Mouse (Mus musculus) frontal cortex, adult 2 months (tissue): ENCODE results near the gene Nol6. TPM values are rescaled to one million over a fixed set of nuclear protein-coding genes. Genes with fewer than 3 reads are reported as not detected.

Source experiments
- DNase-seq, 2 experiments: peaks; one replicate each; pipeline ENCODE4 v3.0.0; 2022; ENCODE audit warnings: low spot score in 1 of 2; ENCODE audit errors: extremely low spot score in 1 of 2
- polyA plus RNA-seq: library from polyadenylated mRNA; depleted of rRNA; stranded (reverse); fragments of >200 nt; gene quantifications from 2 replicates; pipeline ENCODE4 v1.2.3, GENCODE M21; 2012

The Nol6 gene
- polyA plus RNA-seq, 1 experiment: 67.0 TPM

DNA sequence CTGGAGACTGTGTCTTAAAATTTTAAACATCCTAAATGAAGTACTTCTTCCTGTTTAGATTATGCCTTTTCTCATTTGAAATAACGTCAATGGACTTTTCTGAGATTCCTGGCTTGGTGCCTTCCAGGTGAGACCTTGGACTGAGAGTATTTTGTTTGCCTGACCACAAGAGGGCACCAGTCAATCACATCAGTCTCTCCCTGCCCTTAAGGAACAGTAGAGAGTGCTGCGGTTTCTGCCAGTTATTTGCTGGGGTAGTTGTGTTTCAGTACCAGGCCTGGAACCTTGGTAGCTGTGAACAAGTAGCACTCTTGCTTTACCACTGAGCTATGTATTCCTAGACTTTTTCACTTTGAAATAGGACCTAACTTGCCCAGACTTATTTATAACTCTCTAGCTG is 5.2 kb upstream of the Nol6 start:
- peak in 1 of 2 experiments; percentile 67 for DNase-seq

GRCm38 (mm10) chr4:41118706-41119292 is 5.5 kb downstream of the Nol6 start:
- DNase-seq: peak in 1 of 2 experiments; percentile 74

GRCm38 (mm10) chr4:41116817-41117216 is 7.4 kb downstream of the Nol6 start:
- no peak for DNase-seq

GRCm38 (mm10) chr4:41115793-41116192 is 8.5 kb downstream of the Nol6 start:
- no peak for DNase-seq

GRCm38 (mm10) chr4:41115074-41115473 is 9.2 kb downstream of the Nol6 start:
- no peak for DNase-seq

DNA sequence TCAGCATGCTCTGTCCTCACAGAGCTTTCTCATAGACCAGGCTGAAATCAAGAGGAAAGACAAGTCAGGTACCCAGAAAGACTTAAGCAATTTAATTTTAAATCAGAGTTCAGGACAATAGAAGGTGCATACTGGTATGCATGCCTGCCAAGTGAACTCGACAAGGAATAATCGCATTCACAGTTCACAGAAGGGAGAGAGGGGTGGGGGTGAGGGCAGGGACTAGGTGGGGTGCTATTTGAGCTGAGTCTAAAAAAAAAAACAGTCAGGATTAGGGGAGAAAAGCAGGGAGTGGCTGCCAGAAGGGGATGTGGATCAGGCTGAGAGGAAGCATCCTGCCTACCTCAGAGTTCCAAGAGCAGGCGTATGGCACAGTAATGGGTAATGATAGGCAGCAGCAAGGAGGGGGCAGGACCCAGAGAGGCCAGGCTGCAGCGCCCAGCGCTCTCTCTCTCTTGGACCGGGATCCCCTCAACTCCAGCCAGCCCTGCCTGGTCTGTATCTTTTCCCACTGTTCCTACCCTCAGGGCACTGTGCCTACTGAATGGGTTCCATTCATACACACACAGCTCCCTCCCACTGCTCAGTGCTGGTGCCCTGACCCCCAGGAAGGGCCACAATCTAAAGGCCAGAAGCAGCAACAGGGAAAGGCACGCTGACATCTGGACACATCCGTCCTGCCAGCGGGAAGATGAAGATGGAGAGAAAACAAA is 9.7 kb downstream of the Nol6 start:
- DNase-seq: no peak

GRCm38 (mm10) chr4:41108717-41109425 is 15.4 kb downstream of the Nol6 start:
- DNase-seq: no peak

- no peak for DNase-seq
Measured at GRCm38 (mm10) chr4:41107440-41107839, 16.8 kb downstream of the Nol6 start.

GRCm38 (mm10) chr4:41102901-41103300 is 21.4 kb downstream of the Nol6 start:
- no peak for DNase-seq

- no peak for DNase-seq
Measured at GRCm38 (mm10) chr4:41100986-41101385, 23.3 kb downstream of the Nol6 start.

GRCm38 (mm10) chr4:41098577-41098951 is 25.7 kb downstream of the Nol6 start:
- DNase-seq: no peak

- DNase-seq: no peak
Measured at GRCm38 (mm10) chr4:41097871-41098576, 26.2 kb downstream of the Nol6 start, which contains the start of gene Aqp3. TSS of gene Aqp3 (minus strand) at chr4:41098183.

DNA sequence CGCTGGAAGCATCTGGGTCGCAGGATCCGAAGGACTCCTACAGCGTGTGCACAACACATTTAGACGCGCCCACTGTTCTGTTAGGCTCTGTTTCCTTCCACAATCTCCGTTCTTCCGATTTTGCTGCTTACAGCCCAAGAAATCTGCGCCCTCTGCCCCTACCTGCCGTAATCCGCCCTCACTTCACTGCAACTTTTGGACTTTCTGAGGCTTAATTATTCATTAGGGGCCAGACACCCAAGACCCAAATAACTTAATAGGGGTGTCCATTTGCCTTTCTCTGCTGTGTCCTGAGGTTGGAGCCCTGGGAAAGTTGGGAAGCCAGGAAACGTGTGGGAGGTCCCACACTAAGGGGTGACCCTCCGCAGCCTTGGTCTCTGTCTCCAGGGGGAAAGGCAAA is 26.9 kb downstream of the Nol6 start:
- DNase-seq: no peak

- no peak for DNase-seq
Measured at GRCm38 (mm10) chr4:41096794-41097193, 27.5 kb downstream of the Nol6 start.

DNA sequence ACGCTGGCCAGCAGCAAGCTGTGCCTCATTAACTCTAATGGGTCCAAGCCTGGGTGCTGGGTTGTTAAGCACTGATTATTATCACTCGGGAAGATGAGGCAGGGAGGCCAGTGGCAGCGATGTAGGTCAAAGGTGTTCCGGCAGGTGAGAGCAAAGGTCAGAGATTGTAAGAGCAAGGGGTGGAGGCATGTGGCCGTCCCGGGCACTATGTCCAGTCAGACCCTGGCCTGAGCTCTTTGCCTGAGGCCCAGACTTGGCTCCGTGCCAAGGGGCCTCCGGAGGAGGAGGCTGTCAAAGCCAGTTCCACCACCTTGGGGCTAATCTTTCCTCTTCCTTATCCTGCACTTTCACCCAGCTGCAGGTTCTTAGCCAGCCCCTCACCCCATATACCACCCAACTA is 28.1 kb downstream of the Nol6 start:
- DNase-seq: no peak

DNA sequence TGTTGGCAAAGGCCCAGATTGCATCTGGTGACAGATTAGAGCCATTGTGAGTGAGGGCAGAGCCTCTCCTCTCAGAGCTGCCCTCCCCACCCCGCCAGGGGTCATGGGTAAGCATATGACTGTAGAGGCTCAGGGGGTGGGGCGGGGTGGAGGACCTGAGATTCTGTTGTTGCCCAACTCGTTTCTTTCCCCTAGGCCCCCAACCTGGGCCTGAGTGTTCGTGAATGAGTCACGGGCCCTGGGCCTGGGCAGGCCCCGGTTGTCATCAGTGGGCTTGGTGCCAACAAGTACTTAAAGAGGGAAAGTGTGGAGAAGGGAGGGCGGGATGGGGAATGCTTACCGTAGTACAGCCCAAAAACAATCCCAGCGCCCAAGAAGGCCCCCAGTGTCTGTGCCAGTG is 29.9 kb downstream of the Nol6 start:
- DNase-seq: no peak

GRCm38 (mm10) chr4:41092958-41093357 is 31.3 kb downstream of the Nol6 start:
- no peak for DNase-seq

- no peak for DNase-seq
Measured at GRCm38 (mm10) chr4:41091391-41091790, 32.9 kb downstream of the Nol6 start.

GRCm38 (mm10) chr4:41089705-41090104 is 34.5 kb downstream of the Nol6 start:
- DNase-seq: no peak

- DNase-seq: no peak
Measured at GRCm38 (mm10) chr4:41089189-41089588, 35.1 kb downstream of the Nol6 start.
